Mouse (Mus musculus) kidney, adult 2 months (tissue): ENCODE measurements at regions not wholly inside any gene's neighbourhood (a gene's known extent, or its start where the extent isn't known, plus 50 kb on each side); places are given as distances from the start of the nearest gene placed in this dataset.

Source experiments
- CTCF ChIP-seq: fragments of 200-500 bp; conservative IDR thresholded peaks from 2 replicates; pipeline ENCODE4 v1.5.1; 2011; ENCODE audit warnings: low read depth, mild to moderate bottlenecking, control low read depth, low read length, moderate library complexity, mixed read lengths; ENCODE audit not compliant: insufficient read depth, insufficient read length
- POLR2A ChIP-seq: fragments of 200-500 bp; IDR thresholded peaks from one replicate; pipeline ENCODE4 v1.6.1; 2011; ENCODE audit warnings: low read depth, low read length, control low read depth

DNA sequence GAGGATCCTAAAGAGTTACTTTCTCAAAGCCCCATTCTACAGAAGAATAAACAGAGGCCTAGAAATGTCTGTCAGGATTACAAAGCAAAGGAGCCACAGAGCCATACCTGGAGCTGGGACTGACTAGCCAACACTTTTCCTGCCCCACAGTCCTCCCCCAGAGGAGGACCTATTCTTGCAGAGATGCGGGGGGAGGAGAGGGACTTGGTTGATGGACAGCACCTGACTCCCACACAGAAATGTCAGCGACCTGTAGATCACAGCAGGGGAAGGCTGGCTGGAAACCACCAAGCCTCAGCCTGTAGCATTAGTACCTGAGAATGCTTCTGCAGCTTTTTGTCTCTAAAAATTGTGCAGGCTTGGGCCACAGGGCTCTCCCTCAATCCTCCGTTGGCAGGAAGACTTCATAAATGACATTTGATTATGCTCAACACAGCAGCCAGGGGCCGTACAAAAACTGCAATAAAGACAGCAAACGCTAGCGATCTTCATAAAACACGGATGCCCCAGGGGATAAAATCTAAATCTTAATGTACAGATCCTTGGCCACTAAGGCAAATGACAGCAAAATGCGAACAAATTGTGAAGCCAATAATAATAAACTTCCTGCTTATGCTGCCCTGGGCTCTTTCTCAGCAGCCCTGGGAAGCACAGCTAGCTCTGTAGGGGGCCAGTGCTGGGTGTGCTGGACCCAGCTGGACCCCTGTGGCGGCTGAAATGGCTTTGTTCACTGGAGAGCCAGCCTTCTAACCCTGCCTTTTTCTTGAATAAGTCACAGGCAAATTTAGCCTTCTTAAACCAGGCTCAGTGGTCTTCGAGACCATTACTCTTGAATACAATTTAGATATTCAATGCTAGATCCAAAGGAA lies 489.4 kb upstream of the Camk1g start:
- TF ChIP-seq CTCF (no peak), POLR2A (no peak)
